Mouse (Mus musculus): ENCODE measurements around the gene Spsb1. TPM values are rescaled to one million over a fixed set of nuclear protein-coding genes. Genes with fewer than 3 reads are reported as not detected.

Spsb1 gene
- polyA plus RNA-seq, 1 experiment from 2014 or later, result 15.6 TPM

- H3K27me3 ChIP-seq (replicated peaks), result no peaks in the 10 kb centered on the region
- 8% methylated on average over 13 of the region's 13 CpGs for WGBS
- H3K9me3 ChIP-seq, result no peaks in the 10 kb centered on the region
- H3K36me3 ChIP-seq, result no peaks in the 10 kb centered on the region
- peak overlapping the region; percentile 27 for H3K4me2 ChIP-seq
- H3K4me3 ChIP-seq (replicated peaks), result no peak overlapping the region
- peaks cover 44% of the 10 kb centered on the region for H3K4me1 ChIP-seq
- no peak overlapping the region for H3K9ac ChIP-seq
- peak; percentile 40; the same call in 1 of the 2 replicates for ATAC-seq (ENCODE audit: insufficient read depth, low FRiP score, low read depth)
- peak overlapping the region; percentile 89 for H3K27ac ChIP-seq
These were observed 65.0 kb downstream of the Spsb1 start for GRCm38 (mm10) chr4:149889851-149890250.

GRCm38 (mm10) chr4:149888736-149889470, 65.9 kb downstream of the Spsb1 start:
- 79% methylated on average over 20 of the region's 20 CpGs for WGBS
- Histone ChIP-seq H3K27me3 (replicated peaks) (no peaks in the 10 kb centered on the region), H3K4me1 (peaks cover 37% of the 10 kb centered on the region), H3K4me3 (replicated peaks) (no peak overlapping the region), H3K9me3 (no peaks in the 10 kb centered on the region), H3K27ac (peak overlapping the region; percentile 89), H3K36me3 (no peaks in the 10 kb centered on the region), H3K4me2 (no peak overlapping the region), H3K9ac (no peak overlapping the region)
- no peak for ATAC-seq (ENCODE audit: insufficient read depth, low FRiP score, low read depth)

GRCm38 (mm10) chr4:149888156-149888555, 66.7 kb downstream of the Spsb1 start:
- Histone ChIP-seq H3K4me3 (replicated peaks) (no peak overlapping the region), H3K9ac (no peak overlapping the region), H3K9me3 (no peaks in the 10 kb centered on the region), H3K36me3 (no peaks in the 10 kb centered on the region), H3K27ac (no peak overlapping the region), H3K27me3 (replicated peaks) (no peaks in the 10 kb centered on the region), H3K4me1 (peaks cover 33% of the 10 kb centered on the region), H3K4me2 (no peak overlapping the region)
- no peak for ATAC-seq (ENCODE audit: insufficient read depth, low FRiP score, low read depth)
- 85% methylated on average over 5 of the region's 5 CpGs for WGBS

GRCm38 (mm10) chr4:149886298-149887271, 68.3 kb downstream of the Spsb1 start:
- Histone ChIP-seq H3K4me2 (no peak overlapping the region), H3K4me3 (replicated peaks) (no peak overlapping the region), H3K4me1 (peaks cover 42% of the 10 kb centered on the region), H3K9me3 (no peaks in the 10 kb centered on the region), H3K27me3 (replicated peaks) (no peaks in the 10 kb centered on the region), H3K36me3 (no peaks in the 10 kb centered on the region), H3K27ac (no peak overlapping the region), H3K9ac (no peak overlapping the region)
- 52% methylated on average over 18 of the region's 18 CpGs for WGBS
- ATAC-seq (ENCODE audit: insufficient read depth, low FRiP score, low read depth), result no peak

- WGBS, result 73% methylated on average over 10 of the region's 10 CpGs
- no peak overlapping the region for H3K9ac ChIP-seq
- no peak overlapping the region for H3K4me2 ChIP-seq
- H3K9me3 ChIP-seq, result no peaks in the 10 kb centered on the region
- peaks cover 20% of the 10 kb centered on the region for H3K4me1 ChIP-seq
- ATAC-seq (ENCODE audit: insufficient read depth, low FRiP score, low read depth), result no peak
- H3K27ac ChIP-seq, result no peak overlapping the region
- H3K36me3 ChIP-seq, result no peaks in the 10 kb centered on the region
- H3K27me3 ChIP-seq (replicated peaks), result no peaks in the 10 kb centered on the region
- no peak overlapping the region for H3K4me3 ChIP-seq (replicated peaks)
These were observed 70.9 kb downstream of the Spsb1 start for GRCm38 (mm10) chr4:149883990-149884389.

- no peak for ATAC-seq (ENCODE audit: insufficient read depth, low FRiP score, low read depth)
- H3K9ac ChIP-seq, result no peak overlapping the region
- peaks cover 33% of the 10 kb centered on the region for H3K4me1 ChIP-seq
- no peak overlapping the region; the same call in 1 of the 2 replicates for H3K27ac ChIP-seq
- H3K9me3 ChIP-seq, result no peaks in the 10 kb centered on the region
- no peak overlapping the region for H3K4me2 ChIP-seq
- H3K36me3 ChIP-seq, result no peaks in the 10 kb centered on the region
- WGBS, result 49% methylated on average over 17 of the region's 17 CpGs
- H3K4me3 ChIP-seq (replicated peaks), result no peak overlapping the region
- H3K27me3 ChIP-seq (replicated peaks), result no peaks in the 10 kb centered on the region
These were observed 72.5 kb downstream of the Spsb1 start for GRCm38 (mm10) chr4:149882139-149882916.

GRCm38 (mm10) chr4:149880908-149881307, 73.9 kb downstream of the Spsb1 start:
- Histone ChIP-seq H3K27me3 (replicated peaks) (no peaks in the 10 kb centered on the region), H3K27ac (no peak overlapping the region), H3K4me2 (no peak overlapping the region), H3K9me3 (no peaks in the 10 kb centered on the region), H3K4me3 (replicated peaks) (no peak overlapping the region), H3K36me3 (no peaks in the 10 kb centered on the region), H3K9ac (no peak overlapping the region), H3K4me1 (peaks cover 41% of the 10 kb centered on the region)
- WGBS, result 72% methylated on average over 5 of the region's 5 CpGs
- no peak for ATAC-seq (ENCODE audit: insufficient read depth, low FRiP score, low read depth)

- Histone ChIP-seq H3K4me1 (peaks cover 43% of the 10 kb centered on the region), H3K9me3 (no peaks in the 10 kb centered on the region), H3K27ac (no peak overlapping the region), H3K27me3 (replicated peaks) (no peaks in the 10 kb centered on the region), H3K36me3 (no peaks in the 10 kb centered on the region), H3K4me3 (replicated peaks) (no peak overlapping the region), H3K4me2 (no peak overlapping the region), H3K9ac (no peak overlapping the region)
- no peak for ATAC-seq (ENCODE audit: insufficient read depth, low FRiP score, low read depth)
- WGBS, result 75% methylated on average over 11 of the region's 11 CpGs
These were observed 74.9 kb downstream of the Spsb1 start for GRCm38 (mm10) chr4:149879980-149880379.

- 51% methylated on average over 6 of the region's 6 CpGs for WGBS
- H3K4me1 ChIP-seq, result peaks cover 43% of the 10 kb centered on the region
- ATAC-seq (ENCODE audit: insufficient read depth, low FRiP score, low read depth), result no peak
These were observed 76.8 kb downstream of the Spsb1 start for GRCm38 (mm10) chr4:149878021-149878449.

GRCm38 (mm10) chr4:149877202-149877601, 77.6 kb downstream of the Spsb1 start:
- Histone ChIP-seq H3K36me3 (no peaks in the 10 kb centered on the region), H3K27me3 (replicated peaks) (no peaks in the 10 kb centered on the region), H3K9me3 (no peaks in the 10 kb centered on the region), H3K27ac (peak overlapping the region; percentile 61; the same call in 1 of the 2 replicates), H3K9ac (0 out of 2 replicates have a peak overlapping the region, but pooled peaks have one; percentile 16), H3K4me1 (peaks cover 36% of the 10 kb centered on the region), H3K4me2 (no peak overlapping the region), H3K4me3 (replicated peaks) (no peak overlapping the region)
- WGBS, result 41% methylated on average over 3 of the region's 3 CpGs
- no peak for ATAC-seq (ENCODE audit: insufficient read depth, low FRiP score, low read depth)

More at GRCm38 (mm10) chr4:149878021-149878449, 76.8 kb downstream of the Spsb1 start:
- Histone ChIP-seq H3K4me3 (replicated peaks) (no peak overlapping the region), H3K27ac (no peak overlapping the region), H3K36me3 (no peaks in the 10 kb centered on the region), H3K4me2 (no peak overlapping the region), H3K9ac (no peak overlapping the region), H3K9me3 (no peaks in the 10 kb centered on the region), H3K27me3 (replicated peaks) (no peaks in the 10 kb centered on the region)

GRCm38 (mm10) chr4:149876761-149877160, 78.1 kb downstream of the Spsb1 start:
- WGBS, result 39% methylated on average over 6 of the region's 6 CpGs
- Histone ChIP-seq H3K27me3 (replicated peaks) (no peaks in the 10 kb centered on the region), H3K9me3 (no peaks in the 10 kb centered on the region), H3K27ac (peak overlapping the region; percentile 61; the same call in 1 of the 2 replicates), H3K4me3 (replicated peaks) (no peak overlapping the region), H3K36me3 (no peaks in the 10 kb centered on the region), H3K9ac (0 out of 2 replicates have a peak overlapping the region, but pooled peaks have one; percentile 16), H3K4me1 (peaks cover 32% of the 10 kb centered on the region), H3K4me2 (no peak overlapping the region)
- ATAC-seq (ENCODE audit: insufficient read depth, low FRiP score, low read depth), result no peak

All from stomach, embryonic 15.5 days (tissue).